Mouse (Mus musculus): ENCODE measurements around the gene Ppp1r18. TPM values are rescaled to one million over a fixed set of nuclear protein-coding genes. Genes with fewer than 3 reads are reported as not detected.

The Ppp1r18 gene
- polyA plus RNA-seq, 1 experiment from 2014 or later: 28.9 TPM

GRCm38 (mm10) chr17:35919060-35919715 lies 53.8 kb downstream of the Ppp1r18 start:
- H3K9me3 ChIP-seq: no peaks in the 10 kb centered on the region
- H3K4me2 ChIP-seq (replicated peaks): peak overlapping the region; percentile 89
- peak overlapping the region; percentile 82 for H3K9ac ChIP-seq
- peak; percentile 25; the same call in 1 of the 2 replicates for ATAC-seq (ENCODE audit: insufficient number of reproducible peaks, insufficient read depth, low FRiP score, low TSS enrichment)
- peaks cover 23% of the 10 kb centered on the region for H3K4me1 ChIP-seq
- H3K36me3 ChIP-seq: peaks cover 16% of the 10 kb centered on the region
- WGBS: 14% methylated on average over 7 of the region's 7 CpGs
- H3K4me3 ChIP-seq: peak overlapping the region; percentile 57
- H3K27me3 ChIP-seq: no peaks in the 10 kb centered on the region
- peak overlapping the region; percentile 98 for H3K27ac ChIP-seq

DNA sequence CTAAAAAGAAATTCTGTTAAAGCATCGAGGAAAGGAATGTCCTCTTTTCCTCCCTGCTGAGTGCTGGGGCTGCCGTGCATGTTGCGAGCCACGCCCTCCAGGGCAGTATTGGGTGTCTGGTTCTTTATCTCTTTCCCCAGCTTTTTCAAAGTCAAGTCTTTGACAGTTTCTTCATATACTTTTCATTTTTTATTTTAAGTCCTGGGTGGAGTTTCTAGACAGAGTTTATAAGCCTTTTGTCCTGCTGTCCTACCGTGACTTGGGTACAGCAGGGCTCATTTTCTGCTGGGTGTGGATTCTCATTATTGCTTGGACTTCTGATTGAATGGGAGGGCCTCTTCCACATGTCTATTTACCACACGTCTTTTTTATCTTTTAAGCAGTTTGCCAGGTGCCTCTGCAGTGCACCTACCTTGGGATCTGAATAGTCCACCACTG lies 54.5 kb downstream of the Ppp1r18 start:
- Histone ChIP-seq H3K9ac (peak overlapping the region; percentile 49; the same call in 1 of the 2 replicates), H3K36me3 (peaks cover 23% of the 10 kb centered on the region), H3K4me3 (peak overlapping the region; percentile 28; the same call in 1 of the 2 replicates), H3K4me1 (peaks cover 23% of the 10 kb centered on the region), H3K4me2 (replicated peaks) (peak overlapping the region; percentile 89), H3K27ac (peak overlapping the region; percentile 98), H3K27me3 (no peaks in the 10 kb centered on the region), H3K9me3 (no peaks in the 10 kb centered on the region)
- no peak for ATAC-seq (ENCODE audit: insufficient number of reproducible peaks, insufficient read depth, low FRiP score, low TSS enrichment)
- WGBS: 57% methylated on average over 6 of the region's 6 CpGs

GRCm38 (mm10) chr17:35920384-35920783 lies 55.0 kb downstream of the Ppp1r18 start:
- ATAC-seq (ENCODE audit: insufficient number of reproducible peaks, insufficient read depth, low FRiP score, low TSS enrichment): no peak
- H3K27ac ChIP-seq: peak overlapping the region; percentile 98
- 83% methylated on average over 1 of the region's 1 CpGs for WGBS
- peak overlapping the region; percentile 89 for H3K4me2 ChIP-seq (replicated peaks)
- no peak overlapping the region; the same call in 1 of the 2 replicates for H3K4me3 ChIP-seq
- no peaks in the 10 kb centered on the region for H3K9me3 ChIP-seq
- peaks cover 28% of the 10 kb centered on the region for H3K36me3 ChIP-seq
- H3K27me3 ChIP-seq: no peaks in the 10 kb centered on the region
- no peak overlapping the region for H3K9ac ChIP-seq
- H3K4me1 ChIP-seq: peaks cover 22% of the 10 kb centered on the region

- no peak for ATAC-seq (ENCODE audit: insufficient number of reproducible peaks, insufficient read depth, low FRiP score, low TSS enrichment)
- peaks cover 19% of the 10 kb centered on the region for H3K4me1 ChIP-seq
- no peak overlapping the region for H3K4me2 ChIP-seq (replicated peaks)
- H3K27ac ChIP-seq: no peak overlapping the region
- no peak overlapping the region for H3K9ac ChIP-seq
- H3K27me3 ChIP-seq: no peaks in the 10 kb centered on the region
- H3K36me3 ChIP-seq: peaks cover 34% of the 10 kb centered on the region
- 80% methylated on average over 5 of the region's 5 CpGs for WGBS
- H3K4me3 ChIP-seq: no peak overlapping the region
- no peaks in the 10 kb centered on the region for H3K9me3 ChIP-seq
These were observed 55.6 kb downstream of the Ppp1r18 start for GRCm38 (mm10) chr17:35920862-35921562.

DNA sequence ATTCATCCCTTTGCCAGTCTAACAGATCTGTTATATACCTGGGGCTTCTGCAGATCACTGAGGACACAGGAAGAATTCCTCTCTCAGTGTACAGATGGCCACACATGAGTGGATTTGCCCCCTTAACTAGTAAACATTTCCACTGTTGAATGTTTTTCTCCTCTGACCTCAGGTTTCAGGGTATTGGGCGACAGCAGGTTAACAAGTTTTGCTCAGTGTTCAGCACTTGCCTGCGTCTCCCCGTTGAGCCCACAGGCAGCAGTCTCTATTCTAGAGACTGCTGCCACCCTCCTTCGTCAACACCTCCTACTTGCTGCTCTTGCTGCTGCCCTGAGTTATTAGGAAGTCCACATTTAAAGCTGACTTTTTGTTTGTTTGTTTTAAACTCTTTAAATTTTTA lies 56.3 kb downstream of the Ppp1r18 start:
- H3K27me3 ChIP-seq: no peaks in the 10 kb centered on the region
- ATAC-seq (ENCODE audit: insufficient number of reproducible peaks, insufficient read depth, low FRiP score, low TSS enrichment): no peak
- no peak overlapping the region for H3K27ac ChIP-seq
- no peaks in the 10 kb centered on the region for H3K9me3 ChIP-seq
- peaks cover 19% of the 10 kb centered on the region for H3K4me1 ChIP-seq
- no peak overlapping the region for H3K9ac ChIP-seq
- no peak overlapping the region for H3K4me2 ChIP-seq (replicated peaks)
- 88% methylated on average over 4 of the region's 4 CpGs for WGBS
- peaks cover 41% of the 10 kb centered on the region for H3K36me3 ChIP-seq
- H3K4me3 ChIP-seq: no peak overlapping the region

DNA sequence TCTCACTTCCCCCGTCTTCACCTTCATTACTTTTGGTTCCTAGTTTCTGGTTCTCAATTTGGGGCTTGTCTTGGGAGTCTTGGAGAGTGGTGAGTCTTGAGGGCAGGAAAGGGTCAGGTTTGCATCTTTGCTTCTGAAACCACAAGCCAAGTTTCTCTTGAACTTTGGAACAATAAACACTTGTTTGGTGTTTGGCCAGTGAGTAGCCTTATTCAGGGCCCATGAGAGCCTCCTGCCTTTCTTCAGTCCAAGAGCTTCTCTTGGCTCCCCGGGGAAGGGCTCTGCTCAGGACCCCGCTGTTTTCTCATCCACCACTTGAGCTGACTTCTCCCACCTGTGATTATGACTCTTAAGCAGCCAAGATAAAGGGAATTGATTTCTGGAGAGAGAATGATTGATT lies 57.2 kb downstream of the Ppp1r18 start:
- Histone ChIP-seq H3K27ac (no peak overlapping the region), H3K9me3 (no peaks in the 10 kb centered on the region), H3K4me3 (no peak overlapping the region), H3K4me2 (replicated peaks) (no peak overlapping the region), H3K9ac (no peak overlapping the region), H3K27me3 (no peaks in the 10 kb centered on the region), H3K4me1 (peaks cover 19% of the 10 kb centered on the region), H3K36me3 (peaks cover 47% of the 10 kb centered on the region)
- ATAC-seq (ENCODE audit: insufficient number of reproducible peaks, insufficient read depth, low FRiP score, low TSS enrichment): no peak
- 82% methylated on average over 3 of the region's 3 CpGs for WGBS

GRCm38 (mm10) chr17:35923281-35923680 lies 57.9 kb downstream of the Ppp1r18 start:
- no peak overlapping the region for H3K4me2 ChIP-seq (replicated peaks)
- H3K27ac ChIP-seq: no peak overlapping the region
- H3K27me3 ChIP-seq: no peaks in the 10 kb centered on the region
- WGBS: 89% methylated on average over 4 of the region's 4 CpGs
- H3K4me3 ChIP-seq: no peak overlapping the region
- H3K36me3 ChIP-seq: peaks cover 54% of the 10 kb centered on the region
- H3K9ac ChIP-seq: no peak overlapping the region
- ATAC-seq (ENCODE audit: insufficient number of reproducible peaks, insufficient read depth, low FRiP score, low TSS enrichment): no peak
- H3K9me3 ChIP-seq: no peaks in the 10 kb centered on the region
- peaks cover 19% of the 10 kb centered on the region for H3K4me1 ChIP-seq

MicroRNAs within 50 kb of the gene (microRNA counts, 519-probe panel; counts per million panel counts)
- microRNA mmu-miR-1894-3p (460 counts per million, percentile 65 among the panel's probes with 10 or more counts), microRNA mmu-miR-1894-5p (460 counts per million, percentile 65 among the panel's probes with 10 or more counts)

Small RNA genes within 50 kb of the gene (microRNA-seq; reads per million reads assigned to microRNA genes)
- gene Gm28033 (not detected), gene Mir1894 (not detected)

Other genes starting within 250 kb of the Ppp1r18 start
- not detected in 2 replicates for gene Gm9573, start 239.0 kb upstream of the Ppp1r18 start, polyA plus RNA-seq (2016; fragmentation: Nextera tagmentation; extraction: Ambion mirVana)
- gene Mucl3, start 221.9 kb upstream of the Ppp1r18 start, polyA plus RNA-seq (2016; fragmentation: Nextera tagmentation; extraction: Ambion mirVana): 0.08 and 0.11 TPM in 2 replicates
- gene Vars2, start 198.0 kb upstream of the Ppp1r18 start, polyA plus RNA-seq (2016; fragmentation: Nextera tagmentation; extraction: Ambion mirVana): 18.5 and 23.6 TPM in 2 replicates
- gene Gtf2h4, start 191.9 kb upstream of the Ppp1r18 start, polyA plus RNA-seq (2016; fragmentation: Nextera tagmentation; extraction: Ambion mirVana): 48.6 and 51.5 TPM in 2 replicates
- gene Ddr1, start 161.0 kb upstream of the Ppp1r18 start, polyA plus RNA-seq (2016; fragmentation: Nextera tagmentation; extraction: Ambion mirVana): 62.6 and 63.0 TPM in 2 replicates
- gene Ier3, start 43.9 kb upstream of the Ppp1r18 start, polyA plus RNA-seq (2016; fragmentation: Nextera tagmentation; extraction: Ambion mirVana): 6.9 and 8.9 TPM in 2 replicates
- 50.7 and 60.3 TPM in 2 replicates for gene Flot1, start 42.4 kb upstream of the Ppp1r18 start, polyA plus RNA-seq (2016; fragmentation: Nextera tagmentation; extraction: Ambion mirVana)
- gene Tubb5, start 27.3 kb upstream of the Ppp1r18 start, polyA plus RNA-seq (2016; fragmentation: Nextera tagmentation; extraction: Ambion mirVana): 1,266 and 1,271 TPM in 2 replicates
- gene Mdc1, start 24.1 kb upstream of the Ppp1r18 start, polyA plus RNA-seq (2016; fragmentation: Nextera tagmentation; extraction: Ambion mirVana): 15.1 and 21.3 TPM in 2 replicates
- 39.9 and 43.9 TPM in 2 replicates for gene Nrm, start 4.3 kb upstream of the Ppp1r18 start, polyA plus RNA-seq (2016; fragmentation: Nextera tagmentation; extraction: Ambion mirVana)
- gene Dhx16, start 14.2 kb downstream of the Ppp1r18 start, polyA plus RNA-seq (2016; fragmentation: Nextera tagmentation; extraction: Ambion mirVana): 47.8 and 52.8 TPM in 2 replicates
- gene 2310061I04Rik, start 31.8 kb downstream of the Ppp1r18 start, polyA plus RNA-seq (2016; fragmentation: Nextera tagmentation; extraction: Ambion mirVana): 24.0 and 24.3 TPM in 2 replicates
- gene Atat1, start 44.5 kb downstream of the Ppp1r18 start, polyA plus RNA-seq (2016; fragmentation: Nextera tagmentation; extraction: Ambion mirVana): 165 and 172 TPM in 2 replicates
- 65.6 TPM in 2 replicates for gene Mrps18b, start 50.8 kb downstream of the Ppp1r18 start, polyA plus RNA-seq (2016; fragmentation: Nextera tagmentation; extraction: Ambion mirVana)
- gene Ppp1r10, start 50.8 kb downstream of the Ppp1r18 start, polyA plus RNA-seq (2016; fragmentation: Nextera tagmentation; extraction: Ambion mirVana): 50.1 and 51.9 TPM in 2 replicates
- gene Abcf1, start 104.2 kb downstream of the Ppp1r18 start, polyA plus RNA-seq (2016; fragmentation: Nextera tagmentation; extraction: Ambion mirVana): 91.2 and 113 TPM in 2 replicates
- 69.9 and 71.5 TPM in 2 replicates for gene Gnl1, start 114.3 kb downstream of the Ppp1r18 start, polyA plus RNA-seq (2016; fragmentation: Nextera tagmentation; extraction: Ambion mirVana)
- gene Prr3, start 114.6 kb downstream of the Ppp1r18 start, polyA plus RNA-seq (2016; fragmentation: Nextera tagmentation; extraction: Ambion mirVana): 42.9 and 51.4 TPM in 2 replicates
- gene H2-T24, start 155.0 kb downstream of the Ppp1r18 start, polyA plus RNA-seq (2016; fragmentation: Nextera tagmentation; extraction: Ambion mirVana): 3.7 and 5.5 TPM in 2 replicates
- 10.2 and 12.1 TPM in 2 replicates for gene H2-T23, start 167.3 kb downstream of the Ppp1r18 start, polyA plus RNA-seq (2016; fragmentation: Nextera tagmentation; extraction: Ambion mirVana)
- gene H2-T22, start 177.2 kb downstream of the Ppp1r18 start, polyA plus RNA-seq (2016; fragmentation: Nextera tagmentation; extraction: Ambion mirVana): 16.3 and 17.2 TPM in 2 replicates
- not detected in 2 replicates for gene Gm6034, start 177.4 kb downstream of the Ppp1r18 start, polyA plus RNA-seq (2016; fragmentation: Nextera tagmentation; extraction: Ambion mirVana)
- not detected in 2 replicates for gene Gm11127, start 192.8 kb downstream of the Ppp1r18 start, polyA plus RNA-seq (2016; fragmentation: Nextera tagmentation; extraction: Ambion mirVana)